Mouse (Mus musculus): ENCODE results near the gene Wnt8b.

GRCm38 (mm10) chr19:44515769-44516168 lies 22.5 kb downstream of the Wnt8b start:
- TF ChIP-seq CTCF (IDR thresholded peaks at IDR 0.05; ENCODE audit: low read depth), result no peak
- TF ChIP-seq EP300 (optimal IDR thresholded peaks at IDR 0.05), result no peak
